Mouse (Mus musculus) forebrain, embryonic 13.5 days (tissue): ENCODE measurements at regions not wholly inside any gene's neighbourhood (a gene's known extent, or its start where the extent isn't known, plus 50 kb on each side); places are given as distances from the start of the nearest gene placed in this dataset.

Experiments
- ATAC-seq: fragments of 200-750 bp; cut with Nextera tagmentation; 2 replicates; pipeline ENCODE4 v1.8.0; 2017
- H3K27ac ChIP-seq: fragments of 300-500 bp; sonication (generic); 2 replicates; pipeline ENCODE4 v1.5.1; 2015; ENCODE audit warnings: inconsistent platforms, mild to moderate bottlenecking, moderate library complexity
- H3K27me3 ChIP-seq: fragments of 300-500 bp; sonication (generic); 2 replicates; pipeline ENCODE4 v1.6.1; 2015; ENCODE audit warnings: mild to moderate bottlenecking, inconsistent platforms
- H3K36me3 ChIP-seq: fragments of 300-500 bp; sonication (generic); 2 replicates; pipeline ENCODE4 v1.6.1; 2015; ENCODE audit warnings: mild to moderate bottlenecking, inconsistent platforms; ENCODE audit not compliant: poor library complexity, severe bottlenecking
- H3K4me1 ChIP-seq: fragments of 300-500 bp; sonication (generic); 2 replicates; pipeline ENCODE4 v1.6.1; 2015; ENCODE audit warnings: inconsistent platforms
- H3K4me2 ChIP-seq: fragments of 300-500 bp; sonication (generic); 2 replicates; pipeline ENCODE4 v1.6.1; 2015; ENCODE audit warnings: inconsistent platforms, mild to moderate bottlenecking, moderate library complexity
- H3K4me3 ChIP-seq: fragments of 300-500 bp; sonication (generic); 2 replicates; pipeline ENCODE4 v1.5.1; 2015; ENCODE audit warnings: mild to moderate bottlenecking, inconsistent platforms
- H3K9ac ChIP-seq: fragments of 300-500 bp; sonication (generic); 2 replicates; pipeline ENCODE4 v1.6.1; 2015; ENCODE audit warnings: mild to moderate bottlenecking, inconsistent platforms
- H3K9me3 ChIP-seq: fragments of 300-500 bp; sonication (generic); replicated peaks from 2 replicates; pipeline ENCODE4 v1.6.1; 2016; ENCODE audit warnings: inconsistent platforms
- WGBS: fragments of 180-500 bp; shearing (Covaris S2); methylation state at CpG from one replicate; pipeline ENCODE4 v1.1.7; 2015; 5-methylcytosine and 5-hydroxymethylcytosine counted together

GRCm38 (mm10) chr15:27137580-27137979 lies 242.2 kb upstream of the Fbxl7 start:
- no peak for ATAC-seq
- Histone ChIP-seq H3K9me3 (no peaks in the 10 kb centered on the region), H3K27me3 (no peaks in the 10 kb centered on the region), H3K9ac (no peak overlapping the region), H3K36me3 (no peaks in the 10 kb centered on the region), H3K4me2 (no peak overlapping the region), H3K4me1 (no peaks in the 10 kb centered on the region), H3K27ac (no peak overlapping the region), H3K4me3 (no peak overlapping the region)
- 78% methylated on average over 5 of the region's 5 CpGs for WGBS

GRCm38 (mm10) chr15:27145860-27146259 lies 250.5 kb upstream of the Fbxl7 start:
- Histone ChIP-seq H3K4me3 (no peak overlapping the region), H3K4me1 (peaks cover 6% of the 10 kb centered on the region; the same call in 1 of the 2 replicates)

GRCm38 (mm10) chr15:27160986-27161385 lies 265.6 kb upstream of the Fbxl7 start:
- ATAC-seq, result no peak
- 74% methylated on average over 5 of the region's 5 CpGs for whole genome bisulfite sequencing
- H3K27me3 ChIP-seq, result no peaks in the 10 kb centered on the region

More at GRCm38 (mm10) chr15:27145860-27146259, 250.5 kb upstream of the Fbxl7 start:
- no peaks in the 10 kb centered on the region for H3K36me3 ChIP-seq
- H3K4me2 ChIP-seq, result no peak overlapping the region
- H3K27me3 ChIP-seq, result no peaks in the 10 kb centered on the region
- H3K9me3 ChIP-seq, result no peaks in the 10 kb centered on the region
- H3K9ac ChIP-seq, result no peak overlapping the region
- peak; percentile 89 for ATAC-seq
- WGBS, result 52% methylated on average over 6 of the region's 6 CpGs
- H3K27ac ChIP-seq, result no peak overlapping the region

GRCm38 (mm10) chr15:27167484-27167883 lies 272.1 kb upstream of the Fbxl7 start:
- Histone ChIP-seq H3K9ac (no peak overlapping the region), H3K4me2 (no peak overlapping the region), H3K36me3 (no peaks in the 10 kb centered on the region), H3K9me3 (no peaks in the 10 kb centered on the region), H3K4me1 (no peaks in the 10 kb centered on the region), H3K4me3 (no peak overlapping the region), H3K27me3 (no peaks in the 10 kb centered on the region), H3K27ac (no peak overlapping the region)
- ATAC-seq, result no peak
- 98% methylated on average over 1 of the region's 1 CpGs for WGBS

More at GRCm38 (mm10) chr15:27160986-27161385, 265.6 kb upstream of the Fbxl7 start:
- Histone ChIP-seq H3K9me3 (no peaks in the 10 kb centered on the region), H3K4me1 (no peaks in the 10 kb centered on the region), H3K4me2 (no peak overlapping the region), H3K27ac (no peak overlapping the region), H3K9ac (no peak overlapping the region), H3K4me3 (no peak overlapping the region), H3K36me3 (no peaks in the 10 kb centered on the region)

- Histone ChIP-seq H3K4me2 (no peak overlapping the region), H3K4me3 (no peak overlapping the region), H3K27me3 (no peaks in the 10 kb centered on the region), H3K9me3 (no peaks in the 10 kb centered on the region), H3K36me3 (no peaks in the 10 kb centered on the region), H3K4me1 (no peaks in the 10 kb centered on the region), H3K9ac (no peak overlapping the region), H3K27ac (no peak overlapping the region)
- no peak for ATAC-seq
- 88% methylated on average over 7 of the region's 7 CpGs for WGBS
Observed at GRCm38 (mm10) chr15:27169846-27170245, 274.5 kb upstream of the Fbxl7 start.

GRCm38 (mm10) chr15:27173506-27173905 lies 278.1 kb upstream of the Fbxl7 start:
- no peak overlapping the region for H3K9ac ChIP-seq
- 0 out of 2 replicates have a peak, but pooled peaks have one; percentile 33 for ATAC-seq
- peaks cover 8% of the 10 kb centered on the region for H3K4me1 ChIP-seq
- no peak overlapping the region for H3K27ac ChIP-seq
- H3K27me3 ChIP-seq, result no peaks in the 10 kb centered on the region
- H3K9me3 ChIP-seq, result no peaks in the 10 kb centered on the region
- no peak overlapping the region for H3K4me3 ChIP-seq
- WGBS, result 15% methylated on average over 5 of the region's 5 CpGs
- no peak overlapping the region for H3K4me2 ChIP-seq
- H3K36me3 ChIP-seq, result no peaks in the 10 kb centered on the region

GRCm38 (mm10) chr15:27178084-27178935 lies 282.9 kb upstream of the Fbxl7 start:
- Histone ChIP-seq H3K27ac (0 out of 2 replicates have a peak overlapping the region, but pooled peaks have one; percentile 8), H3K36me3 (no peaks in the 10 kb centered on the region), H3K9ac (no peak overlapping the region), H3K9me3 (no peaks in the 10 kb centered on the region), H3K4me1 (peaks cover 9% of the 10 kb centered on the region), H3K4me2 (peak overlapping the region; percentile 41), H3K27me3 (no peaks in the 10 kb centered on the region), H3K4me3 (no peak overlapping the region)
- peak; percentile 52; the same call in 1 of the 2 replicates for ATAC-seq
- 19% methylated on average over 13 of the region's 13 CpGs for WGBS

GRCm38 (mm10) chr15:27189699-27190098 lies 276.8 kb upstream of the Ank start:
- peak; percentile 73 for ATAC-seq
- Histone ChIP-seq H3K4me3 (no peak overlapping the region), H3K36me3 (no peaks in the 10 kb centered on the region), H3K4me2 (no peak overlapping the region), H3K9me3 (no peaks in the 10 kb centered on the region), H3K27ac (no peak overlapping the region), H3K4me1 (no peaks in the 10 kb centered on the region), H3K9ac (no peak overlapping the region), H3K27me3 (no peaks in the 10 kb centered on the region)
- 56% methylated on average over 4 of the region's 4 CpGs for WGBS

GRCm38 (mm10) chr15:27201513-27201912 lies 265.0 kb upstream of the Ank start:
- no peak overlapping the region for H3K4me2 ChIP-seq
- ATAC-seq, result no peak
- H3K9me3 ChIP-seq, result no peaks in the 10 kb centered on the region
- H3K4me1 ChIP-seq, result no peaks in the 10 kb centered on the region
- no peak overlapping the region for H3K9ac ChIP-seq
- no peaks in the 10 kb centered on the region for H3K27me3 ChIP-seq
- no peak overlapping the region for H3K27ac ChIP-seq
- H3K4me3 ChIP-seq, result no peak overlapping the region
- no peaks in the 10 kb centered on the region for H3K36me3 ChIP-seq
- WGBS, result 89% methylated on average over 3 of the region's 3 CpGs

- H3K4me1 ChIP-seq, result no peaks in the 10 kb centered on the region
- no peak overlapping the region for H3K4me2 ChIP-seq
- ATAC-seq, result no peak
- no peaks in the 10 kb centered on the region for H3K36me3 ChIP-seq
- no peak overlapping the region for H3K4me3 ChIP-seq
- WGBS, result 45% methylated on average over 6 of the region's 6 CpGs
- H3K9me3 ChIP-seq, result no peaks in the 10 kb centered on the region
- no peaks in the 10 kb centered on the region for H3K27me3 ChIP-seq
- no peak overlapping the region for H3K9ac ChIP-seq
- no peak overlapping the region for H3K27ac ChIP-seq
Observed at GRCm38 (mm10) chr15:27204888-27205287, 261.6 kb upstream of the Ank start.

- Histone ChIP-seq H3K4me1 (no peaks in the 10 kb centered on the region), H3K9me3 (no peaks in the 10 kb centered on the region), H3K9ac (no peak overlapping the region), H3K4me3 (no peak overlapping the region), H3K4me2 (no peak overlapping the region), H3K27ac (no peak overlapping the region), H3K36me3 (no peaks in the 10 kb centered on the region), H3K27me3 (no peaks in the 10 kb centered on the region)
- WGBS, result 90% methylated on average over 11 of the region's 11 CpGs
- no peak for ATAC-seq
Observed at GRCm38 (mm10) chr15:27207446-27207845, 259.0 kb upstream of the Ank start.

GRCm38 (mm10) chr15:27216387-27216786 lies 250.1 kb upstream of the Ank start:
- no peaks in the 10 kb centered on the region for H3K4me1 ChIP-seq
- H3K4me2 ChIP-seq, result no peak overlapping the region
- H3K36me3 ChIP-seq, result no peaks in the 10 kb centered on the region
- ATAC-seq, result no peak
- H3K9ac ChIP-seq, result no peak overlapping the region
- H3K27me3 ChIP-seq, result no peaks in the 10 kb centered on the region
- no peak overlapping the region for H3K4me3 ChIP-seq
- H3K27ac ChIP-seq, result no peak overlapping the region
- WGBS, result 49% methylated on average over 7 of the region's 7 CpGs
- H3K9me3 ChIP-seq, result no peaks in the 10 kb centered on the region
